ENCODE assay signal across 27 mouse cellular contexts in genomic region chr13:111333035-111333434, GRCm38 (mm10).
"Had no signal": no experiment of that assay in that cellular context is flagged by ENCODE, and none has a peak within 500 bp of the region (broad histone marks: within the 10 kb centered on the region; RNA-seq: fewer than 3 reads in every experiment).

No protein-coding gene starts in this region.

- H3K4me2 ChIP-seq: heart, embryonic 12.5 days; hindbrain, embryonic 12.5 days; hindbrain, embryonic 14.5 days; kidney, embryonic 15.5 days; limb, embryonic 12.5 days; liver, embryonic 12.5 days had no signal

- H3K4me1 ChIP-seq: heart, embryonic 10.5 days; hindbrain, embryonic 12.5 days; kidney, embryonic 15.5 days; liver, embryonic 12.5 days had no signal

- H3K9ac ChIP-seq: heart, embryonic 12.5 days; hindbrain, embryonic 12.5 days; hindbrain, embryonic 14.5 days; kidney, embryonic 15.5 days; limb, embryonic 12.5 days; liver, embryonic 12.5 days; liver, embryonic 14.5 days had no signal

- H3K27ac ChIP-seq: gastrocnemius, adult 2 months; heart, adult 2 months; heart, embryonic 10.5 days; hindbrain, embryonic 10.5 days; hindbrain, embryonic 12.5 days; hindbrain, embryonic 14.5 days; kidney, embryonic 15.5 days; kidney, postnatal 0 days; limb, embryonic 12.5 days; liver, embryonic 12.5 days; liver, embryonic 14.5 days had no signal

- H3K9me3 ChIP-seq: heart, embryonic 10.5 days; heart, embryonic 12.5 days; hindbrain, embryonic 10.5 days; hindbrain, embryonic 12.5 days; kidney, embryonic 15.5 days; limb, embryonic 12.5 days; liver, embryonic 12.5 days had no signal

- H3K4me3 ChIP-seq: gastrocnemius, adult 2 months; heart, adult 2 months; heart, embryonic 10.5 days; heart, embryonic 12.5 days; hindbrain, embryonic 10.5 days; hindbrain, embryonic 12.5 days; kidney, embryonic 15.5 days; limb, embryonic 12.5 days; liver, embryonic 12.5 days had no signal

- DNase-seq: gastrocnemius, adult 2 months; gastrocnemius, postnatal 10 days; gastrocnemius, postnatal 25 days; heart, adult 2 months; heart, postnatal 10 days; heart, postnatal 4 days; kidney, adult 11 months; kidney, adult 2 months; kidney, adult 9 months; kidney, postnatal 14 days; kidney, postnatal 36 days; layer of hippocampus, adult 9-11 months; layer of hippocampus, postnatal 36 days; left cerebral cortex, postnatal 4 days had no signal

- H3K36me3 ChIP-seq: heart, embryonic 10.5 days; heart, embryonic 12.5 days; hindbrain, embryonic 10.5 days; hindbrain, embryonic 12.5 days; kidney, embryonic 15.5 days; limb, embryonic 12.5 days; liver, embryonic 12.5 days had no signal

- H3K27me3 ChIP-seq: heart, embryonic 12.5 days; hindbrain, embryonic 12.5 days; kidney, embryonic 15.5 days; limb, embryonic 12.5 days; liver, embryonic 12.5 days had no signal

- ATAC-seq: hindbrain, embryonic 16.5 days; inflammation-experienced regulatory T-cells, adult 6 months; intestine, embryonic 16.5 days; liver, embryonic 12.5 days had no signal
